Mouse (Mus musculus): ENCODE results near the gene Abi1. TPM values are rescaled to one million over a fixed set of nuclear protein-coding genes. Genes with fewer than 3 reads are reported as not detected.
"Not testable (repeated sequence)": the region's sequence is repeated elsewhere in the genome, so short reads cannot be mapped to it uniquely, and the experiment has no call there.

Gene Abi1
- polyA plus RNA-seq, 1 experiment from 2014 or later: 40.7 TPM

GRCm38 (mm10) chr2:22955914-22956313 is 84.1 kb downstream of the Abi1 start:
- Histone ChIP-seq H3K4me2 (replicated peaks; ENCODE audit: low read depth) (no peak overlapping the region), H3K27ac (replicated peaks) (no peak overlapping the region), H3K9me3 (ENCODE audit: control insufficient read depth, low read length) (no peaks in the 10 kb centered on the region), H3K4me1 (replicated peaks; ENCODE audit: control insufficient read depth, insufficient read depth) (no peaks in the 10 kb centered on the region), H3K27me3 (ENCODE audit: control insufficient read depth, insufficient read depth, low read length) (no peaks in the 10 kb centered on the region), H3K4me3 (ENCODE audit: low read depth, low read length) (no peak overlapping the region), H3K36me3 (ENCODE audit: control insufficient read depth, insufficient read depth, low read length) (no peaks in the 10 kb centered on the region), H3K9ac (ENCODE audit: low read length) (no peak overlapping the region)
- no peak for DNase-seq (ENCODE audit: low spot score)
- 89% methylated on average over 5 of the region's 5 CpGs for WGBS
- TF ChIP-seq CTCF (IDR thresholded peaks at IDR 0.05; ENCODE audit: low read depth): no peak
- no peak for TF ChIP-seq EP300 (optimal IDR thresholded peaks at IDR 0.05)
- ATAC-seq (ENCODE audit: low FRiP score, low TSS enrichment): no peak

DNA sequence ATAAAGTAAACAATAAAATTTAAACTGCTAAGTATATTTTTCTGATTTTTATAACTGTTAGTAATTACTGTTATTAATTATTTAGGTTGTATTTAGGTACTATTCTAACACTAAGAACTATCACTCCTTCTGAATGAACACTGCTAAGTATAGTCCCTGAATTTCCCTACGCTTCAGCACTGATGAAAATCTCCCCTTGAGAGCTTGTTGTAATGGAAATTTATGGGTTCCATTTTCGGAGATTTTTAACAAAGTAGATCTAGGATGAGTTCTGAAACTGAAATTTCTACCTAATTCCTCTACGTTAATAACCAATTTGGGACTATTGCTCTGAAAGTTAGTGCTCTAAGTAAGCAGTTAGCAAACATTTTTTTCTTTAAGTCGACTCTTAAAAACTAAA is 85.8 kb downstream of the Abi1 start:
- WGBS: 84% methylated on average over 4 of the region's 4 CpGs
- no peak overlapping the region for H3K4me2 ChIP-seq (replicated peaks; ENCODE audit: low read depth)
- no peak overlapping the region for H3K4me3 ChIP-seq (ENCODE audit: low read depth, low read length)
- H3K9me3 ChIP-seq (ENCODE audit: control insufficient read depth, low read length): no peaks in the 10 kb centered on the region
- no peak for TF ChIP-seq CTCF (IDR thresholded peaks at IDR 0.05; ENCODE audit: low read depth)
- no peak for TF ChIP-seq EP300 (optimal IDR thresholded peaks at IDR 0.05)
- H3K27me3 ChIP-seq (ENCODE audit: control insufficient read depth, insufficient read depth, low read length): no peaks in the 10 kb centered on the region
- no peaks in the 10 kb centered on the region for H3K4me1 ChIP-seq (replicated peaks; ENCODE audit: control insufficient read depth, insufficient read depth)
- H3K36me3 ChIP-seq (ENCODE audit: control insufficient read depth, insufficient read depth, low read length): no peaks in the 10 kb centered on the region
- no peak overlapping the region for H3K9ac ChIP-seq (ENCODE audit: low read length)
- no peak for ATAC-seq (ENCODE audit: low FRiP score, low TSS enrichment)
- DNase-seq (ENCODE audit: low spot score): no peak
- H3K27ac ChIP-seq (replicated peaks): no peak overlapping the region

- no peak overlapping the region for H3K9ac ChIP-seq (ENCODE audit: low read length)
- no peaks in the 10 kb centered on the region for H3K4me1 ChIP-seq (replicated peaks; ENCODE audit: control insufficient read depth, insufficient read depth)
- WGBS: 24% methylated on average over 4 of the region's 4 CpGs
- no peak for DNase-seq (ENCODE audit: low spot score)
- H3K36me3 ChIP-seq (ENCODE audit: control insufficient read depth, insufficient read depth, low read length): no peaks in the 10 kb centered on the region
- no peak overlapping the region for H3K4me2 ChIP-seq (replicated peaks; ENCODE audit: low read depth)
- H3K27me3 ChIP-seq (ENCODE audit: control insufficient read depth, insufficient read depth, low read length): no peaks in the 10 kb centered on the region
- no peaks in the 10 kb centered on the region for H3K9me3 ChIP-seq (ENCODE audit: control insufficient read depth, low read length)
- no peak for ATAC-seq (ENCODE audit: low FRiP score, low TSS enrichment)
- H3K27ac ChIP-seq (replicated peaks): no peak overlapping the region
- TF ChIP-seq CTCF (IDR thresholded peaks at IDR 0.05; ENCODE audit: low read depth) (no peak), EP300 (optimal IDR thresholded peaks at IDR 0.05) (no peak)
- no peak overlapping the region for H3K4me3 ChIP-seq (ENCODE audit: low read depth, low read length)
Measured at GRCm38 (mm10) chr2:22949956-22950355, 90.1 kb downstream of the Abi1 start.

- no peak overlapping the region for H3K9ac ChIP-seq (ENCODE audit: low read length)
- no peaks in the 10 kb centered on the region for H3K4me1 ChIP-seq (replicated peaks; ENCODE audit: control insufficient read depth, insufficient read depth)
- TF ChIP-seq EP300 (optimal IDR thresholded peaks at IDR 0.05): no peak
- TF ChIP-seq CTCF (IDR thresholded peaks at IDR 0.05; ENCODE audit: low read depth): no peak
- H3K27me3 ChIP-seq (ENCODE audit: control insufficient read depth, insufficient read depth, low read length): no peaks in the 10 kb centered on the region
- no peak overlapping the region for H3K4me2 ChIP-seq (replicated peaks; ENCODE audit: low read depth)
- no peak overlapping the region for H3K27ac ChIP-seq (replicated peaks)
- 71% methylated on average over 1 of the region's 1 CpGs for WGBS
- no peak for ATAC-seq (ENCODE audit: low FRiP score, low TSS enrichment)
- no peaks in the 10 kb centered on the region for H3K36me3 ChIP-seq (ENCODE audit: control insufficient read depth, insufficient read depth, low read length)
- H3K9me3 ChIP-seq (ENCODE audit: control insufficient read depth, low read length): no peaks in the 10 kb centered on the region
- no peak for DNase-seq (ENCODE audit: low spot score)
- no peak overlapping the region for H3K4me3 ChIP-seq (ENCODE audit: low read depth, low read length)
Measured at GRCm38 (mm10) chr2:22933556-22933955, 106.5 kb downstream of the Abi1 start.

DNA sequence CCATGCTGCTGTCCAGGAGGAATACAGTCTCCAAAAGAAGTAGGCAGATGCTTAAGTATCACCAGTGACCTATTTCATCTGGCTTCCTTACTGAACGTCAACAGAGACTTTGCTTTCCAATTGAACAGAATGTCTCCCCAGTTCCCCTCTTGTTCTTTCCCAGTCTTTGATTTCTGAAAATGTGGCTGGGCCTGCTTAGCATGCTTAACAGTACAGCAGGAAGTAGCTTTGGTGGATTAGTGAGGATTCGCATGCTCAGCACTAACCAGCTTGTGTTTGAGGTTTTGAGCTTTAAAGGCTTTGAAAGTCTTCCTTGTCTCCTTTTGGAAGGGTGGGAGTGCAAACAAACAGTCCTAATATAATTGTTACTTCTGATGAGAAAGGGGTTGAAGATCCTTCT is 111.8 kb downstream of the Abi1 start:
- WGBS: 65% methylated on average over 2 of the region's 2 CpGs
- no peak for ATAC-seq (ENCODE audit: low FRiP score, low TSS enrichment)
- Histone ChIP-seq H3K36me3 (ENCODE audit: control insufficient read depth, insufficient read depth, low read length) (no peaks in the 10 kb centered on the region), H3K4me1 (replicated peaks; ENCODE audit: control insufficient read depth, insufficient read depth) (no peaks in the 10 kb centered on the region), H3K9ac (ENCODE audit: low read length) (no peak overlapping the region), H3K4me2 (replicated peaks; ENCODE audit: low read depth) (no peak overlapping the region), H3K27ac (replicated peaks) (peak overlapping the region; percentile 41; the same call in 1 of the 2 replicates), H3K4me3 (ENCODE audit: low read depth, low read length) (no peak overlapping the region), H3K27me3 (ENCODE audit: control insufficient read depth, insufficient read depth, low read length) (no peaks in the 10 kb centered on the region), H3K9me3 (ENCODE audit: control insufficient read depth, low read length) (no peaks in the 10 kb centered on the region)
- DNase-seq (ENCODE audit: low spot score): no peak
- no peak for TF ChIP-seq CTCF (IDR thresholded peaks at IDR 0.05; ENCODE audit: low read depth)

GRCm38 (mm10) chr2:22925911-22926310 is 114.1 kb downstream of the Abi1 start:
- 93% methylated on average over 2 of the region's 3 CpGs for WGBS
- ATAC-seq (ENCODE audit: low FRiP score, low TSS enrichment): not testable (repeated sequence)

More at GRCm38 (mm10) chr2:22925911-22926310, 114.1 kb downstream of the Abi1 start:
- not testable (repeated sequence) for H3K27ac ChIP-seq (replicated peaks); H3K9ac ChIP-seq (ENCODE audit: low read length); DNase-seq (ENCODE audit: low spot score); H3K4me3 ChIP-seq (ENCODE audit: low read depth, low read length); H3K9me3 ChIP-seq (ENCODE audit: control insufficient read depth, low read length); H3K4me1 ChIP-seq (replicated peaks; ENCODE audit: control insufficient read depth, insufficient read depth); H3K27me3 ChIP-seq (ENCODE audit: control insufficient read depth, insufficient read depth, low read length); H3K4me2 ChIP-seq (replicated peaks; ENCODE audit: low read depth); H3K36me3 ChIP-seq (ENCODE audit: control insufficient read depth, insufficient read depth, low read length)

All from stomach, postnatal 0 days (tissue).